Mouse (Mus musculus): ENCODE measurements around the gene Smyd3. TPM values are rescaled to one million over a fixed set of nuclear protein-coding genes. Genes with fewer than 3 reads are reported as not detected.

Gene Smyd3
- polyA plus RNA-seq, 1 experiment from 2014 or later: 12.7 TPM

GRCm38 (mm10) chr1:179126287-179126686 is 391.6 kb downstream of the Smyd3 start:
- in situ Hi-C loops (cut with MboI; ENCODE audit: low pct_unique_long_range_greater_than_20kb): no loop called here
- no peaks in the 10 kb centered on the region for H3K27me3 ChIP-seq
- CTCF ChIA-PET: interaction anchor here (1.2 kb wide), 1 partner anchor 12 kb away, joined by 5 read pairs; no protein-coding TSS in a partner anchor
- ATAC-seq: no peak
- POLR2A ChIA-PET: no interaction called here
- TF ChIP-seq CTCF (IDR thresholded peaks at IDR 0.05): no peak
- no peak for DNase-seq (ENCODE audit: low read depth, low spot score)

DNA sequence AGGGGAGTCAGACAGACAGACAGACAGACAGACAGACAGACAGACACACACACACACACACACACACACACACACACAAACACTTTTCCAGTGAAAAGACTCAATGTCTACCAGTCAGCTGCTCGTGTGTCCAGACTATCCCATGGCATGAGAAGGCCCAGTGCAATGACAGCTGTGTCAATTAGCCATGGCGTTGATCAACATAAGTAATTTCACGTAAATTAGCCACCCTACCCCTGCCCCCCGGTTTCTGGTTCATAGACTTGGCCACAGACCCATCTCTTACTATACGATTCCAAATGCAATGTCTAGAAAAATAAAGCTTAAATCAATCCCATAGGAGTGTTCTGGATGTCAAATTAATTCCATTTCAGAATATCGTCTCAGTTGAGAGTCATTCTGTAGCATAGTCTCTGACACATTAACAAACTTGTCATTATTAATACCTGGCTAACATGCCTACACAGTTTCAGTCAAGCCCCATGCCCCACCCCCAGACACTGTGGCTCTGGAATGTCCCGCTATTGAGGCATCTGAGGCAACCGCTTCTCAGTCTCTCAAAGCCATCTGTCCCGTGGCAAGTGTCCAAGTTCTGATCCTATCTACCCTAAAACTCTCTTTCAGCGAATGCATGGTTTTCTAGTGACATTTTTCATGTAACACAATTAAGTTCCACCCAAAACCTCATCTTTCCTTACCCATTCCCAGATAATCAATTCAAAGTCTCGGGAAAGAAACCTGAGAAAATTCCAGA is 395.2 kb downstream of the Smyd3 start:
- no peak for DNase-seq (ENCODE audit: low read depth, low spot score)
- ChIA-PET POLR2A (interaction anchor here (0.6 to 1.0 kb wide), 2 partner anchors 24 to 105 kb away, joined by 4 to 5 read pairs; no protein-coding TSS in a partner anchor), CTCF (interaction anchor here (1.1 to 1.7 kb wide), 2 partner anchors 10 to 18 kb away, joined by 4 to 8 read pairs; no protein-coding TSS in a partner anchor)
- no peaks in the 10 kb centered on the region for H3K27me3 ChIP-seq
- no peak for TF ChIP-seq CTCF (IDR thresholded peaks at IDR 0.05)
- no peak for ATAC-seq
- in situ Hi-C loops (cut with MboI; ENCODE audit: low pct_unique_long_range_greater_than_20kb): no loop called here

DNA sequence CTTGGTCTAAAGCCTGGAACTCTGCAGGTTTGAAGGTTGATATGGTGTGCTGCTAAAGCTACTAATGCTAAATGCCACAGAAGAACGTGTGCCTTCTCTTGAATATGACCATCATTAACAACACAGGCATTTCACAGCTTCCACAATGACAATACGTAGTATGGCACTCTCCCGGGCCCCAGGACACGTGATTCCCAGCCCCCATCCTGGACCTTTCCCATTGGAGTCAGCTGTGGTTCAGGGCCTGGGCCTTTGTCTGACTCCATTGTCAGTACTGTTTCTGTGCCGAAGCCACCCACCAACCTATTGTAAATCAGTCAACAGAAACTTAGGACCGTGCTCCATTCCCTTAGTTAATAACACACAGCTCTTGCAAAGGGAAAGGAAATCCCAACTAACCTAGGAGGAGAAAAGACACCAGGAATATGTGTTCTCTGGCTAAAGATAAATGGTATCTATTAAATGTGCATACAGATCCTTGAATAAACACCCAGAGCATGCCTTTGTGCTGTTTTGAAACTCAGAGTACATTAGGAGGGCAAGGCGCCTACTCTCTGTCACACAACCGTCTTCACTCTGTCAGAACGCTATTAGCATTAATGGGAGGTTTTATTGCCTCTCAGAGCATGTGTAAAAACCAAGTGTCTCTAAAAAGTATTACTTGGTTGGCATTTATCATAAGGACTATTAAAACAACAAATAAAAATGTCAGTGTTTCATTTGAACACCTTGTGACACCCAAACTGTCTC is 397.4 kb downstream of the Smyd3 start:
- no peak for DNase-seq (ENCODE audit: low read depth, low spot score)
- in situ Hi-C loops (cut with MboI; ENCODE audit: low pct_unique_long_range_greater_than_20kb): no loop called here
- no peak for TF ChIP-seq CTCF (IDR thresholded peaks at IDR 0.05)
- H3K27me3 ChIP-seq: no peaks in the 10 kb centered on the region
- ATAC-seq: no peak
- POLR2A ChIA-PET: interaction anchor here (0.6 kb wide), 1 partner anchor 19 kb away, joined by 4 read pairs; no protein-coding TSS in a partner anchor
- CTCF ChIA-PET: no interaction called here

- DNase-seq (ENCODE audit: low read depth, low spot score) (no peak), ATAC-seq (no peak)
- in situ Hi-C loops (cut with MboI; ENCODE audit: low pct_unique_long_range_greater_than_20kb): no loop called here
- no peaks in the 10 kb centered on the region for H3K27me3 ChIP-seq
- POLR2A ChIA-PET: no interaction called here
- TF ChIP-seq CTCF (IDR thresholded peaks at IDR 0.05): no peak
- CTCF ChIA-PET: no interaction called here
Observed at GRCm38 (mm10) chr1:179118673-179119072, 399.2 kb downstream of the Smyd3 start.

- TF ChIP-seq CTCF (IDR thresholded peaks at IDR 0.05): no peak
- no peak for ATAC-seq
- CTCF ChIA-PET: no interaction called here
- no peak for DNase-seq (ENCODE audit: low read depth, low spot score)
- in situ Hi-C loops (cut with MboI; ENCODE audit: low pct_unique_long_range_greater_than_20kb): no loop called here
- no peaks in the 10 kb centered on the region for H3K27me3 ChIP-seq
- POLR2A ChIA-PET: no interaction called here
Observed at GRCm38 (mm10) chr1:179116729-179117663, 400.8 kb downstream of the Smyd3 start.

- in situ Hi-C loops (cut with MboI; ENCODE audit: low pct_unique_long_range_greater_than_20kb): no loop called here
- ChIA-PET POLR2A (no interaction called here), CTCF (no interaction called here)
- no peak for DNase-seq (ENCODE audit: low read depth, low spot score)
- ATAC-seq: no peak
- TF ChIP-seq CTCF (IDR thresholded peaks at IDR 0.05): no peak
- H3K27me3 ChIP-seq: no peaks in the 10 kb centered on the region
Observed at GRCm38 (mm10) chr1:179114833-179115495, 402.9 kb downstream of the Smyd3 start.

GRCm38 (mm10) chr1:179114385-179114784 is 403.5 kb downstream of the Smyd3 start:
- ChIA-PET CTCF (interaction anchor here (1.1 kb wide), 1 partner anchor 20 kb away, joined by 3 read pairs; no protein-coding TSS in a partner anchor), POLR2A (no interaction called here)
- in situ Hi-C loops (cut with MboI; ENCODE audit: low pct_unique_long_range_greater_than_20kb): no loop called here
- ATAC-seq (no peak), DNase-seq (ENCODE audit: low read depth, low spot score) (no peak)
- TF ChIP-seq CTCF (IDR thresholded peaks at IDR 0.05): no peak
- no peaks in the 10 kb centered on the region for H3K27me3 ChIP-seq

GRCm38 (mm10) chr1:179108759-179109158 is 409.1 kb downstream of the Smyd3 start:
- POLR2A ChIA-PET: no interaction called here
- no peak for ATAC-seq
- H3K27me3 ChIP-seq: no peaks in the 10 kb centered on the region
- CTCF ChIA-PET: no interaction called here
- no peak for TF ChIP-seq CTCF (IDR thresholded peaks at IDR 0.05)
- DNase-seq (ENCODE audit: low read depth, low spot score): no peak
- in situ Hi-C loops (cut with MboI; ENCODE audit: low pct_unique_long_range_greater_than_20kb): no loop called here

- POLR2A ChIA-PET: no interaction called here
- CTCF ChIA-PET: no interaction called here
- no peaks in the 10 kb centered on the region for H3K27me3 ChIP-seq
- in situ Hi-C loops (cut with MboI; ENCODE audit: low pct_unique_long_range_greater_than_20kb): no loop called here
- TF ChIP-seq CTCF (IDR thresholded peaks at IDR 0.05): no peak
- DNase-seq (ENCODE audit: low read depth, low spot score) (no peak), ATAC-seq (no peak)
Observed at GRCm38 (mm10) chr1:179107761-179108694, 409.8 kb downstream of the Smyd3 start.
